Mouse (Mus musculus): Measurements from ENCODE around the gene Dzip1. TPM values are rescaled to one million over a fixed set of nuclear protein-coding genes. Genes with fewer than 3 reads are reported as not detected.
A peak's percentile ranks its signal among the peaks of the same experiment; 100 is the strongest.

Gene Dzip1
- 1 to 10 TPM; 2.1 to 3.1 (median 2.5) TPM for total RNA-seq (2022)

DNA sequence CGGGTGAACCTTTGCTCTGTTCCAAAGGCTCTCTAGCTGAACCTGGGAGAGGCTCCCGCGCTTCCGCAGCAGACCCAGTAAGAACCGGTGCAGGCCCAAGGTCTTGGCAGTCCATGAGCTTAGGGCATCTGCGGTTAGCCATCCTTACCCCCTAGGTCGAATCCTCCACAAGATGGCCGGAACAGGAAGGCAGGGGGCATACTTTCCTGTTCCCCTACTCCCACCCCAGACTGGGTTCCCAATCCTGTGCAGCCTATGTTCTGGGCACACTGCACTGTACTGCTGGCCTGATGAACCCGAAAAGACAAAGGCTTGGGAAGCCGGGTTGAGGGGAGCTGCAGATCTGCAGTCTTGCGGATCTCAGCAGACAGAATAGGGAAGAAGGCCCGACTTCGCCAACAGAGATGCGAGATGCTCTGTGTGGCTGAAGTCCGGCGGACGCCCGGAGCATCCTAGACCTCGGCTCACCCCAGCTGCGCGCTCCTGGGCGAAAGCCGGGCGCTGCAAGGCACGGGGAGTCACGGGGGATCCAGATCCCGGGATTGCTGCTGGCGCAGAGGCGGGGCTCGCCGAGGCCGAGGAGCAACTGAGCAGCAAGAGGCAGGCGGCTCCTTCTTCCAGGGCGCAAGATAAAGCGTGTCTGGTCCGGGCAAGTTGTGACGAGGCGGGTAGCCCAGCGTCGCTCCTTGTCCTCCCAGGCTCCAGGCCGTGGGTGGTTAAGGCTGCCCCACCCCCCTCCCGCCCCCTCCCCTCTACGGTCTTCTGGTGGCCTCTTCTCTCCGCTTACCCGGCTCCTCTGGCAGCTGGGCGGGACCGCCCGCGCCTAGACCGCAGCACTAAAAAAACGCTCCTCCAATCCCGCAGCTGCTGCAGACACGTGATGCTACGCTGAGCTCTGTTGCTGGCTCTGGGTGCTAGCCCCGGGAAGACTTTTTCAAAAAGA lies at the start of gene Dzip1:
Gene Dzip1 (minus strand): TSS at position 788 of the 943 bp plus-strand sequence.
- DNase-seq (ENCODE audit: low spot score), result peak; percentile 50

- no peak for DNase-seq (ENCODE audit: low spot score)
These were observed 47.0 kb upstream of the Dzip1 start for GRCm38 (mm10) chr14:118972268-118972667.

- no peak for DNase-seq (ENCODE audit: low spot score)
These were observed 42.4 kb upstream of the Dzip1 start for GRCm38 (mm10) chr14:118967646-118968045.

- no peak for DNase-seq (ENCODE audit: low spot score)
These were observed 40.2 kb upstream of the Dzip1 start for GRCm38 (mm10) chr14:118965356-118966000.

- no peak for DNase-seq (ENCODE audit: low spot score)
These were observed 32.8 kb upstream of the Dzip1 start for GRCm38 (mm10) chr14:118958010-118958409.

GRCm38 (mm10) chr14:118951912-118952583 lies 26.8 kb upstream of the Dzip1 start:
- DNase-seq (ENCODE audit: low spot score), result peak; percentile 22

DNA sequence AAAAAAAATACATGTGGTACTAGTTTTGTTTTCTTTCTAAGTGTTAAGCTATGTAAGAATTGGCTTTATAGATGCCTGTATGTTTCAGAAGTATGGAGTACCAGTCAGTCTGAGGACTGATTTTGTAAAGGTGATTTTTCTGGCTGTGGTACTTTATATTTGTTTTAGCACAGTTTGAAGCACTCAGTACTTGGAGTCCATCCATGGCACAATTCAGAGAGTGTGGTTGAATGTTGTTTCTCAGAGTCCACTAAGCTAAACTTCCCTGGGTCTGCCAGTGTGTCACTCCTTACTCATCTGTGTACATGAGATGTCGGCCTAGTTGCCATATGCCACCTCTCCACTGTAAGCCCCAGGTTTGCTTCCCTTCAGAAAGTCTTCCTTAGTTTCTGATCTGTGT lies 23.6 kb upstream of the Dzip1 start:
- no peak for DNase-seq (ENCODE audit: low spot score)

GRCm38 (mm10) chr14:118944702-118945101 lies 19.4 kb upstream of the Dzip1 start:
- no peak for DNase-seq (ENCODE audit: low spot score)

GRCm38 (mm10) chr14:118942076-118942475 lies 16.8 kb upstream of the Dzip1 start:
- no peak for DNase-seq (ENCODE audit: low spot score)

DNA sequence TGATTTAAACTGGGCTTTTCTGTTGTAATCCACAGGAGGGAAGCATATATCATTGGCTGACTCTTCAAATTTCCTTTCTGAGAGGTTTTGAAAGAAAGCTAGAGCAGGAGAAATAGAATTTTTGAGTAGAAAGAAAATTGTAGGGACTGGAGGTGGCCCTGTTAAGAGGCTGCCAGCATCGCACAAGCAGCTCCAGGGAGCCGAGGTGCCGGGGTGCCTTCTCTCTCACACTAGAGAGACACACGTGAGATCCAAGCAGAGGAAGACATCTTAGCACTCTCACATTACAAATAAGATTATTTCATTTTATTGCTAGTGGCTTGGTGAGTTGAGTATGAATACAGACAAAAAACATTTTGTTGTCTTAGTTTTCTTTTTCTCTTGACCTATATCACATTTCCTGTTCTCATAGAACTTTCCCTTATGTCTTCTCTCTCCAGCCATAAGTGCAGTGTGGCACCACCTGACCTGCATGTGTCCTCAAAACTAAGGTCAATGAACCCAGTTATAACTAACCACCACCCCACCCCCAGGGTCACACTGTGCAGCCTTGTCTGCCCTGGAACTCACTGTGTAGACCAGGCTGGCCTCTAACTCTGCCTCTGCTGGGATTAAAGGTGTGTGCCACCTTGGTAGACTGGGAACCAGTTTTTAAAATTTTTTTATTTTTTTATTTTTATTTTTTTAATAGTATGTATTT lies 15.7 kb upstream of the Dzip1 start:
- no peak for DNase-seq (ENCODE audit: low spot score)

DNA sequence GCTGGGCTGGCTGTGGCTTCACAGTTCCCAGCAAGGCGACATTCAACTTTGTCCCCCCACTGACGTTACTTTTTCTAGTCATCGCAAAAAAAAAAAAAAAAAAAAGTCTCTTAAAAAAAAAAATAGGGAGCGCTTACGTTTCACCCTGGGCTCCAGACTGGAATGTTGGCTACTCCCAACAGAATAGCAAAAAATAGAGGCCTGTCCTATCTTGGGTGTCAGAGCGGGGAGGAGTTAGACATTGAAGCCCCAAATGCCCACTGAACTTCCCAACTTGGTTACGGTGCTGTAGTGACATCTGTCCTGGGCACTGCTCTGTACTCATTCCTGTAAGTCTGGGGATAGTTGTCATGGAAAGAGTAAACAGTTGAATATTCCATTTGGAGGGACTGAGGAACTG lies 13.3 kb upstream of the Dzip1 start:
- peak; percentile 37 for DNase-seq (ENCODE audit: low spot score)

GRCm38 (mm10) chr14:118937533-118938492 lies 12.6 kb upstream of the Dzip1 start, which contains the start of gene Dnajc3:
Dnajc3 (plus strand) TSS chr14:118937976.
- peak; percentile 99 for DNase-seq (ENCODE audit: low spot score)

- DNase-seq (ENCODE audit: low spot score), result no peak
These were observed 11.7 kb upstream of the Dzip1 start for GRCm38 (mm10) chr14:118936952-118937351.

DNA sequence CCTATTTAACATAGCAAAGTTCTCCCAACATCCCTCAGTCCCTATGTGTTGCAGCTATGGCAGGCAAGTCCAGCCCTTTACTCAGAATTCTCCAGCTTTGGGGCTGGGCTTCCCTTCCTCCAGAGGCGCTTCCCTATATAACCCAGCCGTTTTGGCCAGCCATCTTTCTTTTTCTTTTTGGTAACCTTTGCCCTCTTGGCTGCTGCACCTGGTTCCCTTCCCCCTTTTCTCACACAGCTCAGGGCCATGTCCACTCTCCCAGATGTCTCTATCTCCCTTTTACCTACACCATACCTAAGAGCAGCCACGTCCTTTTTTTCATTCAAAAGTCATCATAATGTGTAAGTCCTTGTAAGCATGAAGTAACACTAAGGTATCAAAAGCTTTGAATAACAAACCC lies 11.0 kb upstream of the Dzip1 start:
- DNase-seq (ENCODE audit: low spot score), result no peak

GRCm38 (mm10) chr14:118934686-118935085 lies 9.4 kb upstream of the Dzip1 start:
- no peak for DNase-seq (ENCODE audit: low spot score)

DNA sequence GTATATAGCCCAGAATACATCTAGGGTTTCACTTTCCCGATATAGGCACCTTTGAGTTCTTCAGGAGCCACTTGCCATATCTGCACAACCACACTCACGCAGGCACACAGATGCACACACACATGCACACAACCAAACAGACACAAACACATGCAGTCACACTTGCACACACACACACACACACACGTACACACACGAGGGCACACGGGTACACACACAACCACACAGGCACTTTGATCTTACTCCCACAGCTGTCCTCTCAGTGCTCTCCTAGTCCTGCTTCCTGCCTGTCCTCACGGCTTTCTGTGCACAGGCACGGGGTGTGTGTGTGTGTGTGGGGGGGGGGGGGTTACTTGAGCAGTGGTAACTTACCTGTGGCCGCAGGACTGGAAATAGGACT lies 7.7 kb upstream of the Dzip1 start:
- no peak for DNase-seq (ENCODE audit: low spot score)

- DNase-seq (ENCODE audit: low spot score), result no peak
These were observed 5.9 kb upstream of the Dzip1 start for GRCm38 (mm10) chr14:118931181-118931580.

- DNase-seq (ENCODE audit: low spot score), result no peak
These were observed 5.5 kb upstream of the Dzip1 start for GRCm38 (mm10) chr14:118930777-118931176.

DNA sequence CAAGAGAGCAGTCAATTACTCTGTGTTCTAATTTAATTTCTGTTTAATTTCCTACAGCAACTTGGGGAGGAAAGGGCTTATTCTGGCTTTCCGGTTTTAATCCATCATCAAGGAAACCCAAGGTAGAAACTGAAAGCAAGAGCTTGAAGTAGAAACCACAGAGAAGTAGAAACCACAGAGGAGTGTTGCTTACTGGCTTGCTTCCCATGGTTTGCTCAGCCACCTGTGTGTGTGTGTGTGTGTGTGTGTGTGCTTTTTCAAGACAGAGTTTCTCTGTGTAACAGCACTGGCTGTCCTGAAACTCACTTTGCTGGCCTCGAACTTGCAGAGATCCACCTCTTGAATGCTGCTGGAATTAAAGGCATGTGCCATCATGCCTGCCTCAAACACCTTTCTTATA lies 4.5 kb upstream of the Dzip1 start:
- DNase-seq (ENCODE audit: low spot score), result no peak

GRCm38 (mm10) chr14:118928565-118928964 lies 3.3 kb upstream of the Dzip1 start:
- DNase-seq (ENCODE audit: low spot score), result no peak

Measured in heart, adult 8-10 months (tissue).